Mouse (Mus musculus) liver, embryonic 14.5 days (tissue): ENCODE measurements around the gene Slc25a19.

ENCODE experiments used
- CTCF ChIP-seq: IDR thresholded peaks from 2 replicates; pipeline ENCODE4 v1.5.1; 2016; ENCODE audit warnings: antibody characterized with exemption, low read depth, control low read depth
- EP300 ChIP-seq: IDR thresholded peaks from 2 replicates; pipeline ENCODE4 v1.6.1; 2016; ENCODE audit warnings: antibody characterized with exemption, low read depth

GRCm38 (mm10) chr11:115635484-115635883, 7.4 kb upstream of the Slc25a19 start:
- TF ChIP-seq CTCF (no peak), EP300 (no peak)
